Mouse (Mus musculus) cerebellum, adult (tissue): ENCODE measurements around the gene Nkain2.
"Not testable (repeated sequence)": the region's sequence is repeated elsewhere in the genome, so short reads cannot be mapped to it uniquely, and the experiment has no call there.

ENCODE experiments used
- ATAC-seq: cut with Nextera tagmentation; 2 replicates; pipeline ENCODE4 v1.9.2; 2017; ENCODE audit warnings: mild to moderate bottlenecking, moderate library complexity, mixed read lengths; ENCODE audit not compliant: insufficient number of reproducible peaks, low FRiP score, low TSS enrichment

Nkain2 gene

GRCm38 (mm10) chr10:32889652-32890506, at the start of gene Nkain2:
TSS of gene Nkain2 (minus strand) at chr10:32890462.
- peak; percentile 60 for ATAC-seq

DNA sequence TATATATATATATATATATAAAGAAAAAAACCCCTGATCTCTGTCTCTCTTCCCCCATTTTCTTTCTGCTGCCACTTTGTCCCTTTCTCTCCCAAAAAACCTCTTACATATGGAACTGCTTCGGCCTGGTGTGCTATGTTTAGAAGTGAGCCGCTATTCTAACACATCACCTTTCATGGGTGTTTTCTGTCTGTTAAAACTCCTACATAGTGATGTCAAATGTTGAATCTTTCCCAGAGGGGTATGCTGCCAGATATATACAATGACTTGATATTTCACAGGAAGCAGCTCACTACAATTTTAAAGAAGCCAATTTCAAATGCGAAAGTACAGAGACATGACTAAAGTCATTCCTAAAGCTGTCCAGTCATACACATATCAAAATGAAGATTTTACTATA, 49.6 kb upstream of the Nkain2 start:
- no peak for ATAC-seq

- ATAC-seq: no peak
Observed at GRCm38 (mm10) chr10:32895093-32895492, 4.8 kb upstream of the Nkain2 start.

DNA sequence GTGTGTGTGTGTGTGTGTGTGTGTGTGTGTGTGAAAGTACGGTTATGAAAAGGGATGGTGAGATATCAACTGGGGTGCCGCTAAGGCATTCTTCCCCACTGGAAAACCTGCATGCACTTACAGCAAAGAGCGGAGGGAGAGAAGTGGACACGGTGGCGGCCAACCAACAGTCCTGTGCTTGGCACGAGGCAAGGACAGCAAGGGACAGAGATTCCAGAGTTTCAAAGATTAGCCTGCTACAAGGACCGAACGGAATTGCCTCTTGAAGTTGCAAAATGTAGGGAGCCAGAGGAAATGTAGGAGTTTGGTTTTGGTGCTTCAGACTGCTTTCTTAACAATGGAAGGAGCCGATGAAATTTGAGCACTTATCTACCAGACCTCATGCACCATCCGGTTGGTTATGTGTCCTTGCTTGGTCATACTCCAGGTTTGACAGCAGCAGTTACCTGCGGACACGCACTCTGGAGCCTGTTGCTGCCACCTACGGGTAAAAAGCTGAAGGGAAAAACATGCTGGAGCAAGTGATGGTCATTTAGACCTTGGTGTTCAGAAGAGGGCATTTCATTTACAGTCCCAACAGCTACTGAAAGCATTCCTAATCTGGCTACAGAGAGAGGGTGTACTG, 357 bp upstream of the Nkain2 start:
- peak; percentile 49 for ATAC-seq

DNA sequence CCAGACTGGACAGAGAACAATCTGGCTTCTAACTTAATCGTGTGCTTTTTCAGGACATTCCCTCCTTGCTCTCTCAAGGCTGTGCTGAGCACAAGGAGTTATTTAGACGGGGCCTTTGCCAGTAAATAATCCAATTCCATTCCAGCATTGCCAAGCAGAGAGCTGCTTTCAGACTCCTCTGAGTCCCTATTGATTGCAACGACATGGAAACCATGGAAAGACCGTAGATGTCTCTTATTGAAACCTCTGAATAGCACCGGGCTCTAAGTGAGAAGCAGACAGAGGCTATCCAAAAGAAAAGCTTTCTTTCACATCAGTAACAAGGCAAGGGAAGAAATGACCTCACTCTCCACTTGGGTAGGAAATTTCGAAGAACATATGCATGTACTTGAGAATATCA, 8.3 kb downstream of the Nkain2 start:
- ATAC-seq: no peak

GRCm38 (mm10) chr10:32870691-32871406, 19.4 kb downstream of the Nkain2 start:
- ATAC-seq: no peak

DNA sequence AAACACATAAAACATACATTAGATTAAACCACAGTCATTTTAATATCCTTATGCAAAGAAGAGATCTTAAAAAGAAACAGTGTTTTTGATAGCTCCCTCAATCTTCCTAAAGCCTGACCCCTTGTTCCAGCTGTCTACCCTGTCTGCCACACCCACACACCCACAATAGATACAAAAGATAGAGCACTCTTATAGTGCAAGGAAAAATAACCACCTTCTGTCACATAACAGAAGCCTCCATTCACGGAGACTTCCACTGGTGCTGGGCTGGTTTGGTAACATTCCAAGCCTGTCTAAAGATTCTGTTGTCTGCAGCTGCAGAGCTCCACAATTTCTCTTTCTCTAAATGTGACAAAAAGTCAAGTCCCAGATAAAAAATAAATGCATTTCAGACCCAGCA, 20.7 kb downstream of the Nkain2 start:
- ATAC-seq: no peak

GRCm38 (mm10) chr10:32815210-32815883, 74.9 kb downstream of the Nkain2 start:
- no peak for ATAC-seq

DNA sequence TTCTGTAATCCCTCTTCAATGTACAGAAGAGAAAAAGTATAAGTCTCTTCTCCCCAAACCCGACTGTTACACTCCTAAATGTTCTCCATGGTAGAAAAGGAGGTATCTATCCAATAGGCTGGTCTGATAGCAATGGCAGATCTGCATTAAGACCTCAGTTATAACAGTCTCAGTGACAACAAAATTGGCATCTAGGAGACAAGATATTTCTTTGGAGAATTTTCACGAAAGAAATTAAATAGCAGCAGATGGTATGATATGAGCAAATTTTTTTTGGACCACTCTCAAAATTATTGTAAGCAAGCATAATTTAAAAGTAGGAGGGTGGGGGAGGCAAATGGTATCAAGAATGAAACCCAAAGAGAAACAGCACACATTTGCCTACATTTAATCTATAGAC, 94.0 kb downstream of the Nkain2 start:
- no peak for ATAC-seq

DNA sequence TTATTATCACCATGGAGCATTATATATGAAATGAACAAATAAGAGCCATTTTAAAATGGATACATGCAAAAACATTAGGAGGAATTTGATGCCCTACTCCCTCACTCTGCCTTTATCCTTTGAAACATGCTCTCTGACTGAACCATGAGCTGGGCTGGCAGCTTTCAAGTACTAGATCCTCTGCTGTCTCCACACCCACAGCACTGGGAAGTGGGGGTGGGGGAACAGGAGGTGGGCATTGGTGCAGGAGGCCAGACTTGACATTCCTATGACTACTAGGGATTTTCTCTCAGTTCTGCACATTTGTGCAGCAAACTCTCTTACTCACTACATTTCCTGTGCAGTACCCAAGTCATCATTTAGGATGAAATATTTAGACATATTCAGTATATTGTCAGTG, 99.7 kb downstream of the Nkain2 start:
- ATAC-seq: no peak

- no peak for ATAC-seq
Observed at GRCm38 (mm10) chr10:32782732-32783359, 107.4 kb downstream of the Nkain2 start.

GRCm38 (mm10) chr10:32738989-32739388, 151.3 kb downstream of the Nkain2 start:
- ATAC-seq: no peak

DNA sequence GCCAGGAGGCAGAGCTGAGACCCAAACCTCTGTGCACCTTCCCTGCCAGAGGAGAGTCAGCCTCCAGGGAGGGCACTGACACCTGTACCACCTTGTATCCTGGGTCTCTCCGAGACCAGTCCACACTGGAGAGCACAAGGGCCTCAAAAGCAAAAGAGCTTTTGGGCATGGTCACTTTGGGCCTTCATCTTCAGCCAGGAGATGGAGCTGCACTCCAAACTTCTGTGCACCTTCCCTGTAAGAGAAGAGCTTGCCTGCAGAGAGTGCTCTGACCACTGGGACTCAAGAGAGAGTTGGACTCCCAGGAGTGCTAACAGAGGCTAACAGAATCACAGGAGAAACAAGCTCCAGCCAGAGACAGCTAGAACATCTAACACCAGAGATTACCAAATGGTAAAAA, 183.7 kb downstream of the Nkain2 start:
- ATAC-seq: not testable (repeated sequence)

DNA sequence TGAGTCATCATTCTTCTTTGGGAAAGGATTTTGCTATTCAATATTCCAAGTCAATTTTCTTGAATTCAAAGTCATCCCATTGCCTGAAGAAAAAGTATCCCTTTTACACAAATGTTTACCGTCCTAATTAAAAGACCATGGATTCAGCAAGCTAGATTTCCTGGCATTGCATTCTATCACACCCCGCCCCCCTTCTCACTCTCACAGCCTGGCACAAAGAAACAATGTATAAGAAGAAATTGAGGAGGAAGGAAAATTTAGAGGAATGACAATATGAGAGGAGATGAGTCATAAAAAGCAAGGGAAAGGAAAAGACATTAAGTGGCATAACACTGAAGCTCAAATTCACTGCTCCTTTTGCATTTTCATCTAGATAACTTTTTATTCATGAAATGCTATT, 193.6 kb downstream of the Nkain2 start:
- no peak for ATAC-seq

DNA sequence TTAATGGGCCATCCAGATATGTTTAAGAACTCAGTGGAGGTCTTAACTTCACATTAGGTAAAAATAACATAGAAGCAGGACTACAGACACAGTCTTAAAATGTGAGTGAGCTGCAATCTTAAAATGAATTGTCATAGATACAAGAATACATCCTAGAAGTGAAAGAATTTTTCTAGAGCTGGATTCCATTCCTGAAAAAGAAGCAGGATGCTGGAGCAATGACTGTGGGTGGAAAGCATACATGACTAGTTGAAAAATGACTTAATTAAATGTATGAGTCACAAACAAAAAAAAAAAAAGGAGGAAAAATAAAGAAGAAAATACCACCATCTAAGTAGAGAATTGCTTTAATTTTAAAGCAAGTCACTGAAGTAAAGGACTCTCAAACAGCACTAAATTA, 205.7 kb downstream of the Nkain2 start:
- no peak for ATAC-seq

- ATAC-seq: no peak
Observed at GRCm38 (mm10) chr10:32640256-32640655, 250.0 kb downstream of the Nkain2 start.

GRCm38 (mm10) chr10:32639173-32639572, 251.1 kb downstream of the Nkain2 start:
- no peak for ATAC-seq

- no peak for ATAC-seq
Observed at GRCm38 (mm10) chr10:32631043-32631442, 259.2 kb downstream of the Nkain2 start.

DNA sequence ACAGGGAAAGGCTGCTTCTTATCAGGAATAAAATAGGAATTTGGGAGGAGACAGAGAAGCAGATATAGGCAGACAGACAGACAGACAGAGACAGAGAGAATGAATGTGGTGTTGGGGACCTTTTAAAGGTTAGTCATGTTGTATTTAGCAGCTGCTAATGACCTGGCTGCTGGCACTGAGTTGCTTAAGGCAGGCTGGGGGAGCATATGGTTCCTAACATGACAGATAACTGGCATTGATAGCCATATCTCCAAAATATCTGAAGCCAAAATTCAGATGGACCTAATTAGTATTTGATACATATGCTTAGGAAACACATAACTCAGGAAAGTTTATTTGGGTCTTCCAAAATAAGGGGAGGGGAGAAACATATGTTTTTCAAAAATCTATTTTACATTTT, 285.8 kb downstream of the Nkain2 start:
- no peak for ATAC-seq

DNA sequence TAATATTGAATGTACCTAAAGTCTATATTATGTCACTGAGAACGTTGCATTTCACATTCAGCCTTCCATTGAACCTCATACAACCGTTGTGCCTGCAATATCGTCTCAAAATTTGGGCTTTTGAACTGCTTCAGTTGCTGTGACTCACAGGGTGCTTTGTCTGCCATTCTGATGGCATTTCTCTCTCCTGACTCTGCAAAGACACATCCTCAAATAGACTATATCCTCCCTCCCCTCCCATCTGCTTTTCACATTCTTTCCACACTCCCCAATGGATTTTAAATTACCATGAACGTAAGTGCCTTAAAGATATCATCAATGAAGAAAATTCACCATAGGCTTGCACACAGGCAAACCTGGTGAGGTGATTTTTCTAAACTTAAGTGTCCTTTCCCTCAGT, 287.5 kb downstream of the Nkain2 start:
- no peak for ATAC-seq
